Mouse (Mus musculus) midbrain, embryonic 16.5 days (tissue): ENCODE data around the gene Mypn. TPM values are rescaled to one million over a fixed set of nuclear protein-coding genes. Genes with fewer than 3 reads are reported as not detected.

Experiments used
- ATAC-seq: fragments of 200-750 bp; cut with Nextera tagmentation; 2 replicates; pipeline ENCODE4 v1.8.0; 2017; ENCODE audit warnings: moderate TSS enrichment
- H3K27ac ChIP-seq: fragments of 300-500 bp; sonication (generic); 2 replicates; pipeline ENCODE4 v1.5.1; 2014; ENCODE audit warnings: mild to moderate bottlenecking, low read length, mixed read lengths
- H3K27me3 ChIP-seq: fragments of 300-500 bp; sonication (generic); 2 replicates; pipeline ENCODE4 v1.6.1; 2014; ENCODE audit warnings: low read depth, low read length, mixed read lengths; ENCODE audit not compliant: control insufficient read depth, insufficient read depth
- H3K36me3 ChIP-seq: fragments of 300-500 bp; sonication (generic); 2 replicates; pipeline ENCODE4 v1.6.1; 2014; ENCODE audit warnings: mild to moderate bottlenecking, low read length, moderate library complexity, mixed read lengths; ENCODE audit not compliant: control insufficient read depth, insufficient read depth
- H3K4me1 ChIP-seq: fragments of 300-500 bp; sonication (generic); 2 replicates; pipeline ENCODE4 v1.6.1; 2014; ENCODE audit warnings: mild to moderate bottlenecking, low read length, mixed read lengths; ENCODE audit not compliant: control insufficient read depth, insufficient read depth
- H3K4me2 ChIP-seq: fragments of 300-500 bp; sonication (generic); 2 replicates; pipeline ENCODE4 v1.6.1; 2014; ENCODE audit warnings: mild to moderate bottlenecking, low read length, mixed read lengths
- H3K4me3 ChIP-seq: fragments of 300-500 bp; sonication (generic); 2 replicates; pipeline ENCODE4 v1.5.1; 2014; ENCODE audit warnings: low read depth, mild to moderate bottlenecking, low read length, moderate library complexity, mixed read lengths
- H3K9ac ChIP-seq: fragments of 300-500 bp; sonication (generic); 2 replicates; pipeline ENCODE4 v1.6.1; 2014; ENCODE audit warnings: low read depth, low read length, mixed read lengths
- H3K9me3 ChIP-seq: fragments of 300-500 bp; sonication (generic); replicated peaks from 2 replicates; pipeline ENCODE4 v1.6.1; 2014; ENCODE audit warnings: mild to moderate bottlenecking, low read length, mixed read lengths; ENCODE audit not compliant: control insufficient read depth, poor library complexity, severe bottlenecking
- WGBS: fragments of 180-500 bp; shearing (Covaris S2); extraction: QIAGEN DNeasy Blood & Tissue Kit; methylation state at CpG from one replicate; pipeline ENCODE4 v1.1.7; 2014; 5-methylcytosine and 5-hydroxymethylcytosine counted together
- polyA plus RNA-seq: library from polyadenylated mRNA; unstranded; fragments of >200 nt; fragmentation: Nextera tagmentation; extraction: Ambion mirVana; gene quantifications from 2 replicates; pipeline ENCODE4 v1.2.1, GENCODE M21; 2015

Gene Mypn
- polyA plus RNA-seq, 1 experiment from 2014 or later, result 0.64 TPM

DNA sequence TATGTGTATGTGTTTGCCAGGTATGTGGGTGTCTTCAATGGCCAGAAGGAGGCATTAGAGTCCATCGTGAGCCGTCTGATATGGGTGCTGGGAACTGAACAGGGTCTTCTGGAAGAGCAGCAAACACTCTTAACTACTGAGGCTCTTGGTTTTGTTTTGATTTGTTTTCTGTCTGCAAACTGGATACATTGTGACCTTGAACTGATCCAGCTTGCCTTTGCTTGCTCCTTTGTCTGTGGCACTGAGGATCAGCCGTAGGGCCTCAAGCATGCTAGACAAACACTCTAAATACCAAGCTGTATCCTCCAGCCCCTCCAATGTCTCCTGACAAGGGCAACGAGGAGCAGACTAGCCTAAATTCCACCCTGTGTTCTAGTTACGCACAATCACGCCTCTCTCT is 76.6 kb downstream of the Mypn start:
- Histone ChIP-seq H3K4me1 (no peaks in the 10 kb centered on the region), H3K36me3 (no peaks in the 10 kb centered on the region), H3K4me3 (no peak overlapping the region), H3K27ac (no peak overlapping the region), H3K4me2 (no peak overlapping the region), H3K9ac (no peak overlapping the region), H3K27me3 (no peaks in the 10 kb centered on the region), H3K9me3 (no peaks in the 10 kb centered on the region)
- WGBS, result 91% methylated on average over 6 of the region's 6 CpGs
- ATAC-seq, result no peak

DNA sequence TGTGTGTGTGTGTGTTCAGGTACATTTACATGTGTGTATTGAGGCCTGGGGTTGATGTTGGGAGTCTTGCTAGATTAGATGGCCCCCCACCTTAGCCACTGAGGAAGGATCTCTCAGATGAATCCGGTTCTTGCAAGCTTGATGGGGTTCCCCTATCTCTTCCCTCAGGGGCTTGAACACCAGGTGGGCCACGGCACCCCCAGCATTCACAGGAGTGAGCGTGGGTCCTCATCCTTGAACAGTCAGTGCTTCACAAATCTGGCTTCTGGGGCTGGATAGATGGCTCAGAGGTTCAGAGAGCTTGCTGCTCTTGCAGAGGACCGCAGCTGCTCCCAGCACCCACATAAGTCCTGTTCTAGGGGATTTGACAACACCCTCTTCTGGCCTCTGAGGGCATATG is 77.6 kb downstream of the Mypn start:
- WGBS, result 79% methylated on average over 4 of the region's 4 CpGs
- no peak overlapping the region for H3K9ac ChIP-seq
- H3K36me3 ChIP-seq, result no peaks in the 10 kb centered on the region
- H3K4me3 ChIP-seq, result no peak overlapping the region
- H3K27ac ChIP-seq, result no peak overlapping the region
- no peak for ATAC-seq
- no peaks in the 10 kb centered on the region for H3K9me3 ChIP-seq
- H3K4me2 ChIP-seq, result no peak overlapping the region
- no peaks in the 10 kb centered on the region for H3K27me3 ChIP-seq
- H3K4me1 ChIP-seq, result no peaks in the 10 kb centered on the region

DNA sequence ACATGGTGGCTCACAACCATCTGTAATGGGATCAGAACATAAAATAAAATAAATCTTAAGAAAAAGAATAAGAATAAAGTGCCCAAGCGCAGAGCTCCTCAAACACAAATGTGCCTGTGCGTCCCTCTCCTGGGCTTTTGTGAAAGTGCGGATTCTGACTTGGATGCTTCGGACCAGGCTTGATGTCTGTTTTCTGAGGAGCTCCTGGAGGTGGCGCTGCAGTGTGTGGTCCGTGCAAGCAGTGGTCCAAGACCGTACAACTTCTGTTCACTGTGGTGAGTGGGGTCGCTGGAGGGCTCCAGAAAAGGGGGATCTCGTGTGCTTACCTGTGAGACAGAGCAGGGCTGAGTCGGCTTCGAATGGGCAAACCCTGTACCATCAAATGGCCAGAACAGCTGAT is 78.4 kb downstream of the Mypn start:
- Histone ChIP-seq H3K4me3 (no peak overlapping the region), H3K4me2 (no peak overlapping the region), H3K4me1 (no peaks in the 10 kb centered on the region), H3K36me3 (no peaks in the 10 kb centered on the region), H3K27me3 (no peaks in the 10 kb centered on the region), H3K9ac (no peak overlapping the region), H3K9me3 (no peaks in the 10 kb centered on the region), H3K27ac (no peak overlapping the region)
- ATAC-seq, result no peak
- 28% methylated on average over 11 of the region's 11 CpGs for WGBS

DNA sequence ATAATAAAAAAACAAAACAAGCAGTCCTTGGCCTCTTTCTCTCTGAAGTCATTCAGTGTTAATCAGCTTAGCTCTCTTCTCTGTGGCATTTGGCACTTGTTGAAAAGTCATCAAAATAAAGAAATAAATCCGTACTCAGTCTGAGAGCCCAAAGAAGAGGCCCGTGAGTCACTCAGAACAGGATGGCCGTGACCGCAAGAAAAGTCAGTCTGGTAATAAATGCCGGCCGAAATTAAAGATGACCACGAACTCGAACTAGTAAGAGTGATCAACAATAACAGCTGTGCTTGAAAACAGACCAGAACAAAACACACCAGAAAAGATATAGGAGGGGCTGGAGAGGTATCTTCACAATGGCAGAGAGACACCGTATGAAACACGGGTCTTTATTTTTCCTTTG is 79.7 kb downstream of the Mypn start:
- H3K9me3 ChIP-seq, result no peaks in the 10 kb centered on the region
- no peaks in the 10 kb centered on the region for H3K36me3 ChIP-seq

DNA sequence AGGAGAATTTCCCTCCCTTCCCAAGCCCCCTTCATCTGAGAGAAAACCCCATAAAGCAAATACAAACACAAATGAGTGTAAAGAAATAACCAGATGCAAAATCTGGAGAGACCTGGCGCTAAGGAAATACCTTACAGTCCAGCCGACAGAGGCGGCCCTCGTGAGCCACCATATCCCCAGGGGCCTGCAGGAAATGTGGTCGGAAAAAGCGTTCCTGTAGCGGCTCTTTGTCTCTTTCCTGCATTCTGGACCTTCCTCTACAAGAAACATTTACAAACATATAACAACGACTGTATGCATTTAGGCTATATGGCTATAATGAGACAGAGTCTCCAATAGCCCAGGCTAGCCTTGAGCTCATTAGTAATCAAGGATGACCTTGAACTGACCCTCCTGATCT is 80.6 kb downstream of the Mypn start:
- Histone ChIP-seq H3K4me2 (no peak overlapping the region), H3K9ac (no peak overlapping the region), H3K27ac (no peak overlapping the region), H3K36me3 (no peaks in the 10 kb centered on the region), H3K4me1 (no peaks in the 10 kb centered on the region), H3K4me3 (no peak overlapping the region), H3K27me3 (no peaks in the 10 kb centered on the region), H3K9me3 (no peaks in the 10 kb centered on the region)
- 86% methylated on average over 8 of the region's 8 CpGs for whole genome bisulfite sequencing
- no peak for ATAC-seq

More for the DNA sequence above, 79.7 kb downstream of the Mypn start:
- Histone ChIP-seq H3K4me2 (no peak overlapping the region), H3K27me3 (no peaks in the 10 kb centered on the region), H3K9ac (no peak overlapping the region), H3K4me3 (no peak overlapping the region), H3K27ac (no peak overlapping the region), H3K4me1 (no peaks in the 10 kb centered on the region)
- ATAC-seq, result no peak
- 86% methylated on average over 10 of the region's 10 CpGs for WGBS

DNA sequence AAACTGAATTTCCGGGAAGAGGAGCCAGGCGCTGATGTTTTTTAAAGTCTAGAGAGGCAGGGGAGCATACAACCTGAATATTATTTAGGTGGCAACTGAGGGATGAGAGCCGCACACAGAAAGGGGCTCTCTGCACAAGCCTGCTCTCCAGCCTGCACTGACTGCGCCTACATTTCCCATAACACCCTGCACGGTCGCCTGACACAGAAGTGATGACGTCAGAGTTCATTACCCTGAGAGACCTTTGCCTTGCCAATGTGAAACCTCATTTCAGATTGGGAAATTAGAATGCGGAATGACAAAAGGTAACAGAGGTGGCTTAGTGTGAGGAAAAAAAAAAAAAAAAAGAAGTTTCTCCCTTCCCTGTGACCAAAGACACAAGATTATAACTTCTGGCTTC is 81.2 kb downstream of the Mypn start:
- no peak overlapping the region for H3K27ac ChIP-seq
- WGBS, result 31% methylated on average over 8 of the region's 8 CpGs
- H3K9ac ChIP-seq, result no peak overlapping the region
- no peaks in the 10 kb centered on the region for H3K9me3 ChIP-seq
- no peak overlapping the region for H3K4me3 ChIP-seq
- no peaks in the 10 kb centered on the region for H3K27me3 ChIP-seq
- no peak overlapping the region for H3K4me2 ChIP-seq
- H3K36me3 ChIP-seq, result no peaks in the 10 kb centered on the region
- peak; percentile 83 for ATAC-seq
- no peaks in the 10 kb centered on the region for H3K4me1 ChIP-seq

DNA sequence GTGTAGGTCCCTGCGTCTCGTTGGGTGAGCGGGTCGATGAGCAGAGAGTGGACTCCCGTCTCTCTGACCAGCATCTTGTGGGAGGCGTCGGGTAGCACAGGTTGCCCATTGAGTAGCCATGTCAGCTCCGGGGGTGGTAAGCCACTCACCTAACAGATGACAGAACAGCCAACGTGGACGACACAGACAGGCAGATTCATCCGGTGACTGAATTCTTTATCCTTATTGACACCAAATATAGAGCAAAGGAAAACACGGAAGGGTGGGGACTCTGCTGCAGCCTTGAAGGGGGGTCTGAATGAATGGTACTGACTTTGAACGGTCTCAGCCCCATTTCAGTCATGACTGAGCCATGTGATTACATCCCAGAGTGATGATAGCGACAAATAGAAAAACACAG is 81.8 kb downstream of the Mypn start:
- WGBS, result 86% methylated on average over 14 of the region's 14 CpGs
- no peak overlapping the region for H3K4me2 ChIP-seq
- H3K27me3 ChIP-seq, result no peaks in the 10 kb centered on the region
- H3K9ac ChIP-seq, result no peak overlapping the region
- H3K4me3 ChIP-seq, result no peak overlapping the region
- H3K4me1 ChIP-seq, result no peaks in the 10 kb centered on the region
- no peak overlapping the region for H3K27ac ChIP-seq
- ATAC-seq, result no peak
- H3K9me3 ChIP-seq, result no peaks in the 10 kb centered on the region
- H3K36me3 ChIP-seq, result no peaks in the 10 kb centered on the region

DNA sequence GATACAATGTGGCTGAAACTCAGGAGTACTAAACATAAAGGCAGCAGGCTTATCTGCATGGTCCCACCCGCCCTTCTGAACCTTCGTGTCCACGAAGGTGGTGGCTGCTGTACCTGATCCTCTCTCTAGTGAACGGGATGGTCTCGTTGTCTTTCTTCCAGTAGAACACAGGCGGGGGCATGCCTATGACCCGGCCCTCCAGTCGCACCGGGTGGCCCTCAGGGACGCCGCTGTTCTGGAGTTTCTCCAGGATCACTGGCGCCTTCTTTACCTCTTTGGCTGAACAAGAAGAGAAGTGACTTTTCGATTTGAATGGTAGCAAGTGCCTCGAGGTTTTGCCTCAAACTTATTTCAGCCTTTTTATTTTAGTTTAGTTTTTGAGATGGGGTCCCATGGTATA is 83.8 kb downstream of the Mypn start:
- no peak for ATAC-seq
- no peaks in the 10 kb centered on the region for H3K4me1 ChIP-seq

DNA sequence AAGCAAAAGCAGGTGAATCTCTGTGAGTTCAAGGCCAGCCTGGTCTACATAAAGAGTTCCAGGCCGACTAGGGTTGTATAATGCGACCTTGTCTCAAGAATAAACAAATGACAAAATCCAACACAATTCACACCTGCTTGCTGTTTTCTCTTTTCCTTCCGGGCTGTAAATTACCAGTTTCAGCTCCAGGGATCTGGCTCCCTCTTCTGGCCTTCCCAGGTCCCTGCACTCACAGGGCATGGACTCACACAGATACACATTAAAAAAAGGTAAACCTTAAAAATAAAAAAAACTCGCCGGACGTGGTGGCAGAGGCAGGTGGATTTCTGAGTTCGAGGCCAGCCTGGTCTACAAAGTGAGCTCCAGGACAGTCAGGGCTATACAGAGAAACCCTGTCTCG is 86.2 kb downstream of the Mypn start:
- Histone ChIP-seq H3K27me3 (no peaks in the 10 kb centered on the region), H3K9ac (no peak overlapping the region), H3K4me3 (no peak overlapping the region), H3K36me3 (no peaks in the 10 kb centered on the region), H3K27ac (no peak overlapping the region), H3K4me1 (no peaks in the 10 kb centered on the region), H3K4me2 (no peak overlapping the region), H3K9me3 (no peaks in the 10 kb centered on the region)
- 94% methylated on average over 8 of the region's 8 CpGs for WGBS
- ATAC-seq, result no peak

More for the DNA sequence above, 83.8 kb downstream of the Mypn start:
- Histone ChIP-seq H3K9me3 (no peaks in the 10 kb centered on the region), H3K27me3 (no peaks in the 10 kb centered on the region), H3K4me3 (no peak overlapping the region), H3K36me3 (no peaks in the 10 kb centered on the region), H3K27ac (no peak overlapping the region), H3K4me2 (no peak overlapping the region), H3K9ac (no peak overlapping the region)
- 84% methylated on average over 14 of the region's 14 CpGs for WGBS

DNA sequence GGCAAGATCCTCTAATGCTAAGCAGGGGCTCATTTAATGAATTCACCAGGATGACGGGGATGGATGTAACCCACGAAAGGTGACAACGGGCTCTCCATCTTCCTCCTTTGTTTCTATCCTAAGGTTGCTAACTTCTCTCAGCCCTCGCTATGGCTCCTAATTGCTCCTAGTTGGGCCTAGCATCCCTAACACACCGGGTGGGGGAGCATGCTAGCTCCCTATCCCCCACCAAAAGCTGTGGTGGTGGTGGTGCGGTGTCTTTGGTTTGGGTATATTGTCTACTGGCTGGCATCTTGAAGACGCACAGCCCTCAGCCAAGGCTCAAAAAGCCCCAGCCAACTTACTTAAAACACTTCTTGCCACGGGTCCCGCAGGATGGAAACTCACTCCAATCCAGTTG is 87.4 kb downstream of the Mypn start:
- Histone ChIP-seq H3K4me2 (no peak overlapping the region), H3K9ac (no peak overlapping the region), H3K9me3 (no peaks in the 10 kb centered on the region), H3K27me3 (no peaks in the 10 kb centered on the region), H3K4me1 (no peaks in the 10 kb centered on the region), H3K27ac (no peak overlapping the region), H3K4me3 (no peak overlapping the region), H3K36me3 (no peaks in the 10 kb centered on the region)
- ATAC-seq, result no peak
- 92% methylated on average over 9 of the region's 9 CpGs for WGBS
